Mouse (Mus musculus) megakaryocyte, embryonic 14.5 days (primary cell): ENCODE results near the gene Brwd1.

ENCODE experiments used
- FLI1 ChIP-seq: IDR thresholded peaks from 2 replicates; pipeline ENCODE4 v1.6.1; 2012; ENCODE audit warnings: low read length, inconsistent platforms, mixed read lengths
- GATA1 ChIP-seq: IDR thresholded peaks from 3 replicates; pipeline ENCODE4 v1.6.1; 2012; ENCODE audit warnings: mixed read lengths, low read length, inconsistent platforms, borderline replicate concordance

GRCm38 (mm10) chr16:96080524-96080923 is 1.8 kb downstream of the Brwd1 start:
- TF ChIP-seq FLI1 = no peak
- no peak for TF ChIP-seq GATA1
